Mouse (Mus musculus) erythroid progenitor cell, adult 5-6 weeks (primary cell): Measurements from ENCODE around the gene Olfr159. TPM values are rescaled to one million over a fixed set of nuclear protein-coding genes. Genes with fewer than 3 reads are reported as not detected.
"Not testable (repeated sequence)": the region's sequence is repeated elsewhere in the genome, so short reads cannot be mapped to it uniquely, and the experiment has no call there.

Experiments used
- ATAC-seq: replicated peaks from 2 replicates; pipeline ENCODE4 v1.8.0; 2016; ENCODE audit warnings: moderate number of reproducible peaks, mild to moderate bottlenecking, moderate TSS enrichment, inconsistent platforms; ENCODE audit not compliant: poor library complexity, low FRiP score, severe bottlenecking
- total RNA-seq, 2 experiments: library from RNA; stranded (forward) in 1 of 2; stranded (reverse) in 1 of 2; fragments of 150-400 nt in 1 of 2; fragments of 186-747, 209-891 nt in 1 of 2; gene quantifications; 2 replicates each; pipeline versions ENCODE4 v1.2.3 to v1.2.4; 2015 to 2017; ENCODE audit warnings: low replicate concordance in 2 of 2

Olfr159 gene
- total RNA-seq (2015; ENCODE audit: low replicate concordance) = not detected in 2 replicates
- not detected in 2 replicates for total RNA-seq (2017; ENCODE audit: low replicate concordance)

DNA sequence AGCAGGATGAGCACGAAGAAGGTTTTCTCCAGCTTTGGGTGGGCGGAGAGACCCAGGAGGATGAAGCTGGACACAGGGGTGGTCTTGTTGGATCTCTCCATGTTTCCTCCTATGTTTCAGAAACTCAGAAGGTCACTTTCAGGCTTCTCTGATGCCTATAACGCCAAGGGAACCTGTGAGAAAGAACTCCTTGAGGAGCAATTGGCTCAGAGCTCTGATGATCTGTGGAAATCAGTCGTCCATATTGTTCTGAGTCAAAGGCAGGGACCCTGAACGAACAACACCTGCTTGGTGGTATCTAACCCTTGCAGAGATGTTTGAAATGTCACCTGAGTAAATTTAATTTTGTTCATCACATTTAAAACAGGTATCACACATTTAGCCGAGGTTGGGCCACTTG is at the start of gene Olfr159:
TSS of gene Olfr159 (minus strand) at position 101 of the 400 bp plus-strand sequence.
- no peak for ATAC-seq

- no peak for ATAC-seq
Measured at GRCm38 (mm10) chr4:43798936-43799335, 28.1 kb upstream of the Olfr159 start.

DNA sequence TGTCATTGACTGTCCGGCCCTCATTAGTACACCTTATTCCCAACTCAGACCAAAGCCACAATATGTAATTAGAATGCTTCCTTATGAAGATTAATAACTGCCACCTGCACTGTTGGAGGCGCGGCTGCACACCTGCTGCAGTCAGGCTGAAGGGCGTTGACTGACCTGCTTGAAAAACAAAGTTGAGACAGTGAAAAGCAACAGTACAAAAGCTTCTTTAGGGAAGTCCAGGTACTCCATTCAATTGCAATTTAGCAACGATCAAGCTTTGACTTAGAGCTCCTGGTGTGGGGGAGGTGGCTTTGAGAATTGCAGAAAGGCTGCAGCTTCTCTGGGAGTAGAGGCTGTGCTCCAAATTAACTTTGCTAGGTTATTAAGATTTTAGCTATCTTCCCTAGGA is 25.0 kb upstream of the Olfr159 start:
- not testable (repeated sequence) for ATAC-seq

GRCm38 (mm10) chr4:43795296-43795695 is 24.5 kb upstream of the Olfr159 start:
- ATAC-seq = no peak

DNA sequence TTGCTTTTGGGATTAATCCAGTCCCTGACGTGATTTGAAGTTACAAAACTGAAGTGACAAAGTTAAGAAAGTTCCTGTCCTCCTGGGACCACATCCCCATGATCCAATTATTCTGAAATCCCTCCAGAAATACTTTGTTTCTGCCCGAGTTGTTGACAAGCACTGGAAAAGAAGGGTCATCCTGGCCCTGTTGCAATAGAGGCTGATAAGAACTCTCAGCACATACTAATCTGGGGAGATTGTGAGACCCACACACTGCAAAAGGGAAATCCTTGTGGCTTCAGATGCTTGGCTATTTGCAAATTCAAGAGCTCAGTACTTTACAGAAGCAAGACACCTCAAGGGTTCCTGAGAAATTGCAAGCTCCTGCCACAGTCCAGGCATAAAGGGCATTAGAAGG is 1.5 kb upstream of the Olfr159 start:
- no peak for ATAC-seq

GRCm38 (mm10) chr4:43771626-43772025 is 817 bp upstream of the Olfr159 start:
- ATAC-seq = no peak

DNA sequence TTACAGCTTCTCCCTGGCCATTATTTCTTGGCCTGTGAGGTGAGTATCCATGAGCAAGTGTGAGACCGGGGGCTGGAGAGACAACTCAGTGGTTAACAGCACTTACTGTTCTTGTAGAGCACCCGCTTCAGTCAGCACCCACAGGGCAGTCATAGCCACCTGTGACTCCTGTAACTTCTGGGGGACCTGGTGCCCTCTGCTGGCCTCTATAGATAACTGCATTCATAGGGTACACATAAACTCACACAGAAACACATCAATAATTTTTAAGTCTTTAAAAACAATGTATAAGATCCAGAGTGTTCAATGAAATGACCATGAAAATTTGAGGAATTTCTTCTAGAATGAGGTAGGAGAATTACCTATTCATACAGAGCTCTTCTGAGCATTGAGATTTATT is 1.4 kb downstream of the Olfr159 start:
- no peak for ATAC-seq

DNA sequence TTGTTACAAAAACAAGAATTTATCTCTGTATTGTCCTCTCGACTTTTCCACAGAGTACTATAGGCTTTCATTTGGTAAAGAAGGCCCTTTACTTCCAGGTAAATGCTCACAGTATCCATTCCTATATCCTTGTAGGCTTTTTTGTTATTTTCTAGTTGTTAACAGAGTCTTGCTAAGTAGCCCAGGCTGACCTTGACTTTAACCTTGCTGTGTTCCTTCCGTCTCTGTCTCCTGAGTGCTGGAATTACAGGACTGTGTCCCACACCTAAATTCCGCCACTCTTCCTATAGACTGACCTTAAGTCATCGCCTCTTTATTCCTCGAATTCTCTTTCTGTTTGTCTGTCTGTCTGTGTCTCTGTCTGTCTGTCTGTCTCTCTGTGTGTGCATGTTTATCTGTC is 2.5 kb downstream of the Olfr159 start:
- ATAC-seq = no peak

DNA sequence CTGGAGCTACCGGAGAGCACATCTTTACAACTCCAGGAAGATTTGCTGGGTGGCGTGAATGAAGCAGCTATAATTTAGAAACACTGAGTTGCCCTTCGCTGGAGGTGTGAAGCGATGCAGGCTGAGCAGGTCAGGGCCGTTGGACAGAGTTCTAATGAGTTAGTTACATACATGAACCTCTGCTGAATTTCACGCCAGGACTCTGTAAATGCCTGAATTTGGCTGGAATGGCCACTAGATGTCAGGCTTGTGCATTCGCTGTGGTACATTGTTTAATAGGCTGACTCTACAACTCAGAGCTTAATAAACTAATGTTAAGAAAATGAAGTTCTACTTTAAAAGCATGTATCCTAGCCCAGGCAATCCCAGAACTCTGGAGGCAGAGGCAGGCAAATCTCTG is 7.4 kb downstream of the Olfr159 start:
- ATAC-seq = no peak

- ATAC-seq = no peak
Measured at GRCm38 (mm10) chr4:43761336-43761735, 9.5 kb downstream of the Olfr159 start.

- no peak for ATAC-seq
Measured at GRCm38 (mm10) chr4:43760460-43760859, 10.3 kb downstream of the Olfr159 start.

- ATAC-seq = no peak
Measured at GRCm38 (mm10) chr4:43759571-43760418, 11.0 kb downstream of the Olfr159 start.

- no peak for ATAC-seq
Measured at GRCm38 (mm10) chr4:43757213-43757612, 13.6 kb downstream of the Olfr159 start.

GRCm38 (mm10) chr4:43745187-43745586 is 25.6 kb downstream of the Olfr159 start:
- no peak for ATAC-seq

DNA sequence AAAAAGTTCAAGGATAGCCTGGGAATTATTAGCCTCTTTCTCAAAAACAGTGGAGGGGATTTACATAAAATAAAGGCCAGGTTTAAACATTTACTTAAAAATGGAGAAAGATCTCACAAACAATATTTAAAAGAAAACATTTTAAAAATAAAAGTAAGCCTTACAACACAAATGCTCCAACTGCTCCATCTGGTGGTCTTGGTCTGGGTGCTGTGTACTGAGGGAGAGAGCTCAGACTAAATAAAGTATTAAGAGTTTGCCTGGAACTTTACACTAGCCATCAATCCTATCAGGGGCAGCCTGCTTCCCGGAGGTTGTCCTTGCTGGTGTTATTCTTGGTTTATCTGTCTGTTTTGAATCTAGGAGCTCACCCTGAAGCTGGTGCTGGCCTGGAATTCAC is 27.7 kb downstream of the Olfr159 start:
- no peak for ATAC-seq

GRCm38 (mm10) chr4:43742637-43743036 is 28.2 kb downstream of the Olfr159 start:
- no peak for ATAC-seq

GRCm38 (mm10) chr4:43741526-43741925 is 29.3 kb downstream of the Olfr159 start:
- no peak for ATAC-seq

DNA sequence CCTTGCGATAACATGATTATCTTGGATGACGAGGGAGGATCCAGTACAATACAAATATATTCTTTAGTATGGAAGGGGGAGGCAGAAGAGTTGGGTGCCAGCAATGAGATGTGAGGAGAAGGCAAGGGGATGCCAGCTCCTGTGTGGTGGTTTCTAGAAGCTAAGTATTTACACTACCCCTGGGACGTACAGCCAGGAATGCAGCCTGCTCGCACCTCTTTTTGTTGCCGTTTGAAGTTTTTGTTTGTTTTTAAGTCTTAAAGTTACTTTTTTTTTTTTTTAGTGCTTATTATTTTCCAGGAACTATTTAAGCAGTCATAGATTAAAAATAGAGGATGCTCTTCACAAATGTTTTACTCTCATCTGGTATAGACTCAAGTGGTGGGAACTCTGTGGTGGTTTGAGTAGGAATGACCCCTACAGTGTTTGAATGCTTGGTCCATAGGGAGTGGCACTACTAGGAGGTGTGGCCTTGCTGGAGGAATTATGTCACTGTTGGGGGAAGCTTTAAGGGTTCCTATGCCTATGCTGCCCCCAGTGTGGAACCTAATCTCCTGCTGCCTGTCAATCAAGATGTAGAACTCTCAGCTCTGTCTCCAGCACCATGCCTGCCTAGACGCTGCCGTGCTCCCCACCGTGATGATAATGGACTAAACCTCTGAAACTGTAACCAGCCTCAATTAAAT is 31.7 kb downstream of the Olfr159 start:
- no peak for ATAC-seq

DNA sequence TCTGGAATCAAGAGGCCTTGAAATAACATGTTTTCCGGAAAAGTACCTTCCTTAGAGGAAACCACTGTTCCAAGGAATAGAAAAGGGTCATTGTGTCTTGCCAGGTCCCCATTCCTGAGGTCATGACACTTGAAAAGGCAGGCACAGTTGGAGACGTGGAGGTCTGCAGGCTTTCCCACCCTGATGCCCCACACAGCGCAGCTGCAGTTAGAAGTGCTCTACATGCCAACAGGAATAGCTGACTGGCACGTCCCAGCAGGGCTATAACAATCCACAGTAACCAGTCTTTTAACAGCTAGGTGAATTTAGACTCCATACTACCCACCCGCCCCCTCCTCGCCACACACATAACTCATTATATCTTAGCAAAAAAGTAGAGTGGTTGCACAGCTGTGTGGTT is 33.7 kb downstream of the Olfr159 start:
- ATAC-seq = no peak

GRCm38 (mm10) chr4:43733186-43733585 is 37.6 kb downstream of the Olfr159 start:
- no peak for ATAC-seq

DNA sequence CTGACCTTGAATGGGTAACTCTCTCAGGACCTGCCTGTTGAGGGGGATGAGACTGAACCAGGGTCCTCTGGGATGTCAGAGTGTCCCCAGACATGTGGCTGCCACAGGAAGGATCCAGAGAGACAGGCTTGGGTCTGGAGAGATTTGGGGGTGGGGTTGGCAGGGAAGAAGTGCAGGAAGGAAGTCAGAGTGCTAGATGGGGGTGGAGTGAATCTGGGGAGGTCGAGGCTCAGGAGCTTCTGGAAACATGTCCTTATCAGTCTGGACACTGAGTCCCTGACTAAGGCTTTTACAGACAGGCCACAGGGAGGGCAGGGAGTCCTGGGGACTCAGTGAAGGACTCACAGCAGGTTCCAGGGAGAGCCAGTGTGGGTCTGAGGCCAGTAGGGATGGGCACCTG is 38.6 kb downstream of the Olfr159 start:
- ATAC-seq = no peak
